Mouse (Mus musculus): ENCODE data around the gene Ly6g6d. TPM values are rescaled to one million over a fixed set of nuclear protein-coding genes. Genes with fewer than 3 reads are reported as not detected.

The Ly6g6d gene
- total and polyA plus RNA-seq, 3 experiments, result 2.0 TPM; not detected in 2

GRCm38 (mm10) chr17:35106522-35106921 is 28.7 kb upstream of the Ly6g6d start:
- Histone ChIP-seq H3K9me3 (replicated peaks) (no peaks in the 10 kb centered on the region), H3K4me3 (ENCODE audit: low read depth, low read length) (no peak overlapping the region), H3K36me3 (replicated peaks) (peaks cover 34% of the 10 kb centered on the region), H3K4me1 (ENCODE audit: insufficient read depth, low read depth, low read length) (peaks cover 72% of the 10 kb centered on the region), H3K27me3 (ENCODE audit: insufficient read depth, low read length) (peaks cover 2% of the 10 kb centered on the region; the same call in 1 of the 2 replicates)
- DNase-seq (ENCODE audit: low spot score) (no peak), ATAC-seq (ENCODE audit: extremely low read depth, insufficient number of reproducible peaks, low FRiP score, poor library complexity, severe bottlenecking) (no peak)
- TF ChIP-seq GATA2 (IDR thresholded peaks at IDR 0.05; ENCODE audit: borderline replicate concordance, low read depth, low read length) (no peak), CTCF (IDR thresholded peaks at IDR 0.05; ENCODE audit: low read depth, low read length) (no peak), GATA1 (IDR thresholded peaks at IDR 0.05; ENCODE audit: borderline replicate concordance, low read length) (no peak), POLR2AphosphoS5 (IDR thresholded peaks at IDR 0.05; ENCODE audit: insufficient replicate concordance, low read depth, low read length) (no peak), TAL1 (conservative IDR thresholded peaks at IDR 0.05; ENCODE audit: low read depth, low read length) (no peak)

- Histone ChIP-seq H3K36me3 (replicated peaks) (peaks cover 40% of the 10 kb centered on the region), H3K4me3 (ENCODE audit: low read depth, low read length) (peak overlapping the region; percentile 62; the same call in 1 of the 2 replicates), H3K4me1 (ENCODE audit: insufficient read depth, low read depth, low read length) (peaks cover 77% of the 10 kb centered on the region), H3K27me3 (ENCODE audit: insufficient read depth, low read length) (no peaks in the 10 kb centered on the region; the same call in 1 of the 2 replicates), H3K9me3 (replicated peaks) (no peaks in the 10 kb centered on the region)
- ATAC-seq (ENCODE audit: extremely low read depth, insufficient number of reproducible peaks, low FRiP score, poor library complexity, severe bottlenecking) (0 out of 2 replicates have a peak, but pooled peaks have one; percentile 18), DNase-seq (ENCODE audit: low spot score) (peak; percentile 76)
- no peak for TF ChIP-seq CTCF (IDR thresholded peaks at IDR 0.05; ENCODE audit: low read depth, low read length)
- TF ChIP-seq TAL1 (conservative IDR thresholded peaks at IDR 0.05; ENCODE audit: low read depth, low read length), result no peak
- no peak for TF ChIP-seq POLR2AphosphoS5 (IDR thresholded peaks at IDR 0.05; ENCODE audit: insufficient replicate concordance, low read depth, low read length)
- no peak for TF ChIP-seq GATA2 (IDR thresholded peaks at IDR 0.05; ENCODE audit: borderline replicate concordance, low read depth, low read length)
Measured at GRCm38 (mm10) chr17:35105740-35106389, 28.0 kb upstream of the Ly6g6d start.

GRCm38 (mm10) chr17:35104754-35105153 is 26.9 kb upstream of the Ly6g6d start:
- ATAC-seq (ENCODE audit: extremely low read depth, insufficient number of reproducible peaks, low FRiP score, poor library complexity, severe bottlenecking) (no peak; the same call in 1 of the 2 replicates), DNase-seq (ENCODE audit: low spot score) (no peak)
- Histone ChIP-seq H3K4me3 (ENCODE audit: low read depth, low read length) (no peak overlapping the region), H3K36me3 (replicated peaks) (peaks cover 51% of the 10 kb centered on the region), H3K27me3 (ENCODE audit: insufficient read depth, low read length) (no peaks in the 10 kb centered on the region), H3K9me3 (replicated peaks) (no peaks in the 10 kb centered on the region), H3K4me1 (ENCODE audit: insufficient read depth, low read depth, low read length) (peaks cover 80% of the 10 kb centered on the region)
- peak; percentile 56 for TF ChIP-seq TAL1 (conservative IDR thresholded peaks at IDR 0.05; ENCODE audit: low read depth, low read length)
- no peak for TF ChIP-seq GATA2 (IDR thresholded peaks at IDR 0.05; ENCODE audit: borderline replicate concordance, low read depth, low read length)
- no peak for TF ChIP-seq CTCF (IDR thresholded peaks at IDR 0.05; ENCODE audit: low read depth, low read length)

- H3K9me3 ChIP-seq (replicated peaks), result no peaks in the 10 kb centered on the region
- no peak overlapping the region; the same call in 1 of the 2 replicates for H3K4me3 ChIP-seq (ENCODE audit: low read depth, low read length)
- peaks cover 85% of the 10 kb centered on the region for H3K4me1 ChIP-seq (ENCODE audit: insufficient read depth, low read depth, low read length)
- TF ChIP-seq GATA2 (IDR thresholded peaks at IDR 0.05; ENCODE audit: borderline replicate concordance, low read depth, low read length) (no peak), GATA1 (IDR thresholded peaks at IDR 0.05; ENCODE audit: borderline replicate concordance, low read length) (no peak), TAL1 (conservative IDR thresholded peaks at IDR 0.05; ENCODE audit: low read depth, low read length) (no peak), CTCF (IDR thresholded peaks at IDR 0.05; ENCODE audit: low read depth, low read length) (no peak), POLR2AphosphoS5 (IDR thresholded peaks at IDR 0.05; ENCODE audit: insufficient replicate concordance, low read depth, low read length) (no peak)
- no peak for ATAC-seq (ENCODE audit: extremely low read depth, insufficient number of reproducible peaks, low FRiP score, poor library complexity, severe bottlenecking)
- H3K36me3 ChIP-seq (replicated peaks), result peaks cover 58% of the 10 kb centered on the region
- no peaks in the 10 kb centered on the region for H3K27me3 ChIP-seq (ENCODE audit: insufficient read depth, low read length)
- DNase-seq (ENCODE audit: low spot score), result no peak
Measured at GRCm38 (mm10) chr17:35104079-35104478, 26.2 kb upstream of the Ly6g6d start.

- H3K27me3 ChIP-seq (ENCODE audit: insufficient read depth, low read length), result no peaks in the 10 kb centered on the region
- no peak for DNase-seq (ENCODE audit: low spot score)
- TF ChIP-seq GATA2 (IDR thresholded peaks at IDR 0.05; ENCODE audit: borderline replicate concordance, low read depth, low read length) (no peak), POLR2AphosphoS5 (IDR thresholded peaks at IDR 0.05; ENCODE audit: insufficient replicate concordance, low read depth, low read length) (no peak), TAL1 (conservative IDR thresholded peaks at IDR 0.05; ENCODE audit: low read depth, low read length) (no peak), GATA1 (IDR thresholded peaks at IDR 0.05; ENCODE audit: borderline replicate concordance, low read length) (no peak), CTCF (IDR thresholded peaks at IDR 0.05; ENCODE audit: low read depth, low read length) (no peak)
- H3K4me1 ChIP-seq (ENCODE audit: insufficient read depth, low read depth, low read length), result peaks cover 83% of the 10 kb centered on the region
- no peak for ATAC-seq (ENCODE audit: extremely low read depth, insufficient number of reproducible peaks, low FRiP score, poor library complexity, severe bottlenecking)
- H3K36me3 ChIP-seq (replicated peaks), result peaks cover 66% of the 10 kb centered on the region
- peak overlapping the region; percentile 49; the same call in 1 of the 2 replicates for H3K4me3 ChIP-seq (ENCODE audit: low read depth, low read length)
- no peaks in the 10 kb centered on the region for H3K9me3 ChIP-seq (replicated peaks)
Measured at GRCm38 (mm10) chr17:35103221-35103690, 25.4 kb upstream of the Ly6g6d start.

GRCm38 (mm10) chr17:35102299-35102698 is 24.4 kb upstream of the Ly6g6d start:
- H3K27me3 ChIP-seq (ENCODE audit: insufficient read depth, low read length), result no peaks in the 10 kb centered on the region
- peaks cover 86% of the 10 kb centered on the region for H3K4me1 ChIP-seq (ENCODE audit: insufficient read depth, low read depth, low read length)
- no peak for ATAC-seq (ENCODE audit: extremely low read depth, insufficient number of reproducible peaks, low FRiP score, poor library complexity, severe bottlenecking)
- H3K36me3 ChIP-seq (replicated peaks), result peaks cover 76% of the 10 kb centered on the region
- no peak for TF ChIP-seq GATA1 (IDR thresholded peaks at IDR 0.05; ENCODE audit: borderline replicate concordance, low read length)
- no peak for TF ChIP-seq TAL1 (conservative IDR thresholded peaks at IDR 0.05; ENCODE audit: low read depth, low read length)
- no peak for TF ChIP-seq POLR2AphosphoS5 (IDR thresholded peaks at IDR 0.05; ENCODE audit: insufficient replicate concordance, low read depth, low read length)
- no peak for TF ChIP-seq CTCF (IDR thresholded peaks at IDR 0.05; ENCODE audit: low read depth, low read length)
- TF ChIP-seq GATA2 (IDR thresholded peaks at IDR 0.05; ENCODE audit: borderline replicate concordance, low read depth, low read length), result no peak
- no peak overlapping the region; the same call in 1 of the 2 replicates for H3K4me3 ChIP-seq (ENCODE audit: low read depth, low read length)
- no peaks in the 10 kb centered on the region for H3K9me3 ChIP-seq (replicated peaks)
- no peak for DNase-seq (ENCODE audit: low spot score)

Data from G1E (cell line).